Mouse (Mus musculus) adrenal gland, postnatal 36 days (tissue): ENCODE measurements around the gene Eif4e. TPM values are rescaled to one million over a fixed set of nuclear protein-coding genes. Genes with fewer than 3 reads are reported as not detected.
A peak's percentile ranks its signal among the peaks of the same experiment; 100 is the strongest.

Source experiments
- DNase-seq, 2 experiments: peaks; one replicate each; pipeline ENCODE4 v3.0.0; 2021; ENCODE audit warnings: mixed read lengths in 1 of 2
- long read RNA-seq, 2 experiments: library from polyadenylated mRNA; stranded (forward); transcript quantifications; one replicate each; pipeline ENCODE4 v2.0.0; 2021; ENCODE audit warnings: borderline sequencing depth in 2 of 2
- total RNA-seq, 2 experiments: library from RNA; stranded (reverse); gene quantifications; 2 replicates each; pipeline ENCODE4 v1.2.3; 2021

Eif4e gene
- total RNA-seq: 100 to 1,000 TPM; 193 to 194 TPM
- long read RNA-seq, experiment 1, transcript Eif4e-204 (7 exons, 1,421 nt): major isoform, 136 of 149 reads
- long read RNA-seq, experiment 1, partial matches to known transcripts: 10 of 149 reads
- long read RNA-seq, experiment 1, other reads (novel, unspliced or antisense): 1 of 149 reads
- long read RNA-seq, experiment 2, transcript Eif4e-204 (7 exons, 1,421 nt): major isoform, 44 of 46 reads
- long read RNA-seq, experiment 2, partial matches to known transcripts: 0 of 46 reads
- long read RNA-seq, experiment 2, other reads (novel, unspliced or antisense): 1 of 46 reads

DNA sequence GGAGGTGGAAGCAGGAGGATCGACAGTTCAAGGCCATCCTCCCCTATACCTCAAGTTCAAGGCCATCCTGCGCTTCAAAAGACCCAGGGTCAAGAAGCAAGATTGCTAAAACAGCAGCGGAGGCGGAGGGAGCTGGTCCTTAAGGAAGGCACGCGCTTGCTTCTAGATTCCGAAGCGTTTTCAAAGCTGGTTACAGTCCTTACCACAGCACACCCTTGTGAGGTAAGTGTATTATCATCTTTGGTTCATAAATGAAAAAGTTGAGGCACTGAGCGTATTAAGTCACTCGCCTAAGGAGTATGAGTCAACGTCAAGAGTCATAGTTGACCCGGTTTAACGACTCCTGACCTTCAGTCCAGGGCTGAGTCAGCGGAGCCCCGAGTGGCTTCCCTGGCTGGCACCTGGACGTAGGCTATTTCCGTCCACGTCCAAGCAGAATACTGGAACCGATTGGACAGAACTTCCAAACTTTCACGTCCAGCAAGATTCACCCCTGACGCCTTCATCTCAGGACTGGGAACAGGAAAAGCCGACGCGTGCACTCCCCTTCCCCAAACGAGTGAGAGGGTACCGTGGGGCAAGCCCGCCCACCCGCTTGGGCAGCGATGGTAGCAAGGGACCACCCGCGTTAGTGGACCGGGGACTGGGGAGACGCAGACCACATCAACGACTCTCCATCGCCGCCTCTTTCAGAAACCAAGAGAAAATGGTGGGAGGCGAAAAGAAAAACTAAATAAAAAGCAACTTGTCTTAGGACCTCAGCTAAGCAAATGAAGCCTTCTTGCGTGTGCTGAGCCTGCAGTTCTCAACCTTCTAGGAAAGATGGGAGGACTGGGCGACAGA is at the start of gene Eif4e:
Gene Eif4e (plus strand): TSS at position 107 of the 843 bp plus-strand sequence.
- DNase-seq: peak; percentile 87 to 88

DNA sequence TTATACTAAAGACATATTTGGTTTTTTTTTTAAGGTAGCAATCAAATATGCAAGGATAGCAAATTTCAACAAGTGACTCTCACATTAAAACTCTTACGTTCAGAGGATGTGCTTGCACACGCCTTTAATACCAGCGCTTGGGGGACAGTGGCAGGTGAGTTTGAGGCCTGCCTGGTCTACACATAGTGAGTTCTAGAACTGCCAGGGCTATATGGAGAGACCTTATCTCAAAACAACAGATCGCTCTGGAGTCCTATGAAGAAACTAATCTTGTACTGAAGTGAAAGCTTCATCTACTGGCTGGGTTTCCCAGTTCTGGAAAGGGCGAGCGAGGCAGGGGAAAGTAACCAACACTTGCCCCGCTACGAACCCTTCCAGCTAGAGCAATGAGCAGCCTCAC is 46.5 kb upstream of the Eif4e start:
- DNase-seq: no peak

DNA sequence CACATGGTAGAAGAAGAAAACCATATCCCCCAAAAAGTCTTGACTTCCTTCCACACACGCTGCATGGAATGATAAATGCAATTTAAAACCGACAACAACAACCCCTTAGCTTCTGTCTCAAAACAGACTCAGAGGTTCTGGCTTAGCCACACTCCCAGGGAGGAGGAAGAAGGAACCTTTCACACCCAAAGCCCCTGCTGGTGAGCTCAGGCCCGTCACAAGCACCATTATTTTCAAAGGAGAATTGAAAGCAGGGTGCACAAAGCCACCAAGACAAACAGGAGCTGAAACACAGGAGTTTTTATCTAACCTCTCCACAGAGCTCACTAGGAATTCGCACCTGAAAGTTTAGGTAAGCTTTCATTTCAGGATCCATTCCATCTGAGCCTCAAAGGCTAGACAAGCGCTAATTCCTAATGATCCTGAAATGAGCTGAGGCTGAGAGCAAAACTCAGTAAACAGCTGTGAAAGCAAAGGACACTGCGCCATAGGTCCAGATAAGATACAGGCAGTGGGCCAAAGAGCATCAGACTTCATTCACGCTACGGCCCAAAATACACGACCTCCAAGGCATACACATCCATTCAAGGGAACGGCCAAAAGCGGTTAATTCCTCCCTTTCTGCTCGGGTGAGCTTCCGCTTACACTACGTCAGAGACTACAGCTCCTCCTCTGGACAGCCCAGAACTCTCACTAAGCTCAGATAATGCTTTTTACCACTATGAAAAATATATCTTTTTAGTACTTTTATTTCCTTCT is 44.3 kb upstream of the Eif4e start:
- DNase-seq: peak; percentile 13 to 17

DNA sequence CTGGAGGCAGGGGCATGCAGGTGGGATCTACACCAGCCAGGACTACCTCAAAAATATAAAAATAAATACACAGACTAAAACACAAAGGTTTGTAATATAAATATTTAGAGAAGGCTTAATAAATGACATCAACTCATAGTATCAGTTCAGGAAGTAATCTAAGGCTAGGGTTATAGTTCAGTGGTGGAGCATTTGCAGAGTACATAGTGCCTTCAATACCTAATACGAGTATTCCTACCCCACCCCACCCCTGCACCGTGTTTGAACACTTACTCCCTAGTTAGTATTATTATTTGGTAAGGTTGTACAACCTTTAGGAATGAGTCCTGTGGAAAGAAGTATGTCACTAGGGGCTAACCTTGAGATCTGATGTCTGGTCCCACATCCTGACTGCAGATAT is 42.7 kb upstream of the Eif4e start:
- DNase-seq: no peak

DNA sequence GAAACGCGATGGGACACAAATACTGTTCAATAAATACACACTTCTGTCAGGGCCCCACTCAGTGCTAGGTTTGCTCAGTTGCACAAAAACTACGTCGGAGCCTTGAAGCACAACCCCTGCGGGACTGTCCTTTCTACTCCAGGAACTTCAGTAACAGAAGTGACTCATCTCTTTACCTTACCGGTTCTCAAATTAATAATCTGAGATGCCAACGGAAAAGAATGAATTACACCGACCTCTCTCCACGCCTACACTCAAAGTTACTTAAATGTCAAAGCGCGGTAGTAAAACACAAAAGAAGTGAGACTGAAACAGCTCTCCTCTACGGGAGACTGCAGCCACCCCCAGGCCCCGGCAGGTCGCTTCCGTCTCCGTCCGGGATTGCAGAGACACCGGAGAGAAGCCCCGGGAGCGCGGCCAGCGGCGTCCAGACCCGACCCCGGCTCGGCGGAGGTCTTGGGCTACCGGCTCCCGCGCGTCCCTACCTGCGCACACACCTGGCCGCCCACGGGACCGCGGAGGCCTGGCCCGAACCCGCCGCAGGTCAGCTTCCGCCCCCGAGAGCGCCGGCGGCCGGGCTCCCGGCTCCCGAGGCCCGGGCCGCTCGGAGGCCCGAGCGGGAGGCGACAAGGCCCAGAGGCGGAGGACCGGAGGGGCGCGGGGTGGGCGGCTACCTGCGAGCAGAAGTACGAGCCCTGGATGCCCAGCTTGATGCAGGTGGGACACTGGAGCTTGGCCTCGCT is 37.2 kb upstream of the Eif4e start:
- DNase-seq: peak; percentile 17 to 25

DNA sequence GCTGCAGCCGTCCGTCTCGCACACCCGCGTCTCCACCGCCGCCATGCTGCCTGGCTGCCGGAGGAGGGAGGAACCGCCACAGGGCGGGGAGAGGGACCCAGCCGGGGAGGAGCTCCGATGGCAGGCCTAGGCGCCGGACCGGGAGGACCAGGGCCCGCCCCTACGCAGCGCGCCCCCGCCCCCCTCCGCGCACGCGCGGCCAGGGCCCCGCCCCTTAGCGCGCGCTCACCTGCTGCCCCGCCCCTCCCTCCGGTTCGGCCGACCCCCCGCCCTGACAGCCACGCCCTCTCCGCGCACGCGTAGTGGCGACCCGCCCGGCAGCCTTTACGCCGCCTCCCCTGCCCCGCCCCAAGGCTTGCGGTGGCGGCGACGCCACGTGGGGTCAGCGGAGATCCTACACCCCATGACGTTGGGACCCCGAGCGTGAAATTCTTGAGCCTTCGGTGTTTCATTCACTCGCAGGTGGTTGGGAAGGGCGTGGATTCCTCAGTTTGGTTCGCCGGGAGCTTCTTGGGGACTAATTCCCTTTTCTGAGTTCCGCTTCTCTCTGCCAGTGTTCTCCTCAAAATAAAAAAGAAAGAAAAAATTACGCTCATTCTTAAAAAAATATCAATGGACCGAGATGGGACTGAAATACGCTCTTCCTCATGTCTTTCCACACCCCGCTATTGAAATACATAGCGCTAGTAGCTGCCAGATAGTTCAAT is 36.5 kb upstream of the Eif4e start, which contains the start of gene Metap1:
Gene Metap1 (minus strand): TSS at position 189 of the 707 bp plus-strand sequence.
- DNase-seq: peak; percentile 99 to 100

DNA sequence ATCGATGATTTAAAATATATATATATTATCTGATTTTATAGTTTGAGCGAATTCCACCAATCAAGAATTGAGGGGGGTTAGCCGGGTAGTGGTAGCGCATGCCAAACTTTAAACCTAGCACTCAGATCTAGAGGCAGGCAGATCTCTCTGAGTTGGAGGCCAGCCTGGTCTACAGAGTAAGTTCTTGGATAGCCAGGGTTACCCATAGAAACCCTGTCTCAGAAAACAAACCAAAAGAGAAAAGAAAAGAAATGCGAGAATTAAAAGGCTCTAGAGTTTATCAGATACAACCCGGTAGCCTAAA is 36.0 kb upstream of the Eif4e start:
- no peak for DNase-seq

DNA sequence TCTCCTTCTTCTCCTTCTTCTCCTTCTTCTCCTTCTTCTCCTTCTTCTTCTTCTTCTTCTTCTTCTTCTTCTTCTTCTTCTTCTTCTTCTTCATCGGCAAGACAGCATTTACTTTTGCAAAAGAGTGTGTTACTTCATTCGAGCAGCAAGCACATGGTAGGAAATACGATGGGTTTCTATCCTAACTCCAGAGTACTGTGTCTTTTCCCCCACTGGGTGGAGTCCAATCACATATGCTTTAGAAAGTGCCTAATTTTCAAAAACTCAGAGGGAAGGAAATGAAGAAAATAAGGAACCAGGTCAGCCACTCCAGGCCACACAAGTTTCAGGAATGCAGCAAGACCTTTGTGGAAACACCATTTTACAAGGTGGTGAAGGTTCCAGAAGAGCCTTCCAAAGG is 32.3 kb upstream of the Eif4e start:
- no peak for DNase-seq

DNA sequence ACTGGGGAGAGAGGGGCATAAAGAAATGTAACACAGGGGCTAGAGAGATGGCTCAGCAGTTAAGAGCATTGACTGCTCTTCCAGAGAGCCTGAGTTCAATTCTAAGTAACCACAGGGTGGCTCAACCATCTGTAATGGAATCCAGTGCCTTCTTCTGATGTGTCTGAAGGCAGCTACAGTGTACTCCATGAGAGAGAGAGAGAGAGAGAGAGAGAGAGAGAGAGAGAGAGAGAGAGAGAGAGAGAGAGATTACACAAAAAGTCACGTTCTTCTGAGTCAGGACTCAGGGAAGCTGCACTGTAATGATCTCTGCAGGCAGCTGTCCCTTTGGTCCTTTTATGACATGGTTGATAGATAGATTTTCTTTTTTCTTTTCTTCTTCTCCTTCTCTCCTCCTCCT is 31.4 kb upstream of the Eif4e start:
- no peak for DNase-seq

DNA sequence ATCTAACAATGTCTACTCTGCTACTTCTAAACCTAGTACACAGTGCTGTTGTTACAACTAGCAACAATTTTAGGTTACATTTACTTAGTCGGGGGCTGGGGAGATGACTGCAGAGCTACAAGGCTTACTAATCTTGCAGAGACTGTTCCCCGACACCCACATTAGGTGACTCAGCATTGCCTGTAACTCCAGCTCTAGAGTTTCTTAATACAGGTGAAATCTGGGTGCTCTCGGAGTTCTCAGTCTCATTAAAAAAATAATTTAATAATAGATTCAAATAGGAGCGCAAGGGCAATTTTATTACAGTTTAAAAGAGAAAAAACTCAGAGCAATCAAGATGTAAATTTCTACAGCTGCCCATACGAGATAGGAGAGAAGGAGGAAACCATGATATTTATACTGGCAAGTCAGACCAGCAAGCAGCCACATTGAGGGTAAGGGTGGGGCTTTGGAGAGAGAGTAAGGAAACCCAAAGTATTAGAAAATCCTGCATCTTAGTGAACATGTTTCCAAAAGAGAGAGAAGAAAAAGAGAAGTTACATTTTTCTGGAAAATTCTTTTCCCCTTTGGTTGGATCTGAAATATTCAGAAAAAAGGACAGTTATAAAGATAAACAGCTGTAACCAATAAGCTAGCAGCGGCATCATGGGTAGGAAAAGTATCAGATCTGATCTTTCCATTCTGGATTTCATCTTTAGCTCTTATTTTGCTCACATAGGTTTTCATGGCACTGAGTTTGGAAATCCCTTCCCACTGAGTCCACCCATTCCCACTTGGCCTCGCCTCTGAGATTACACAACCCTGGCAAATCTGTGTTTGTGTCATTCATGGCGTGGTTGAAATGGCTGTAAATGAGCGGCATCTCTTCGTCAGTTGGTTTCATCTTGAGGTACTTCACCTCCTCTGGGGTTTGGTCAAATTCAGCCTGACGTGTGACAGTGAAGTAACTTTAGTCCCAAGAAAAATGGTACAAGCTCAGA is 30.5 kb upstream of the Eif4e start:
- DNase-seq: no peak

DNA sequence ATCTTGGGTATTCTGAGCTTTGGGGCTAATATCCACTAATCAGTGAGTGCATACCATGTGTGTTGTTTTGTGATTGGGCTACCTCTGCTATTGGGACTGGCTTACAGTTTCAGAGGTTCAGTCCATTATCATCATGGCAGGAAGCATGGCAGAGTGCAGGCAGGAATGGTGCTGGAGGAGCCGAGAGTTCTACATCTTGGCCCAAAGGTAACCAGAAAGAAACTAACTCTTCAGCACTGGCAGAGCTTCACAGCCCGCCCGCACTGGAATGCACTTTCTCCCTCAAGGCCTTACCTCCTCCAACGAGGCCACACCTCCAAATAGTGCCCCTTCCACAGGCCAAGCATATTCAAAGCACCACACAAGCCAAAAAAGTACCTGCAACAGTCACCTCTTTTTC is 27.2 kb upstream of the Eif4e start:
- DNase-seq: no peak

DNA sequence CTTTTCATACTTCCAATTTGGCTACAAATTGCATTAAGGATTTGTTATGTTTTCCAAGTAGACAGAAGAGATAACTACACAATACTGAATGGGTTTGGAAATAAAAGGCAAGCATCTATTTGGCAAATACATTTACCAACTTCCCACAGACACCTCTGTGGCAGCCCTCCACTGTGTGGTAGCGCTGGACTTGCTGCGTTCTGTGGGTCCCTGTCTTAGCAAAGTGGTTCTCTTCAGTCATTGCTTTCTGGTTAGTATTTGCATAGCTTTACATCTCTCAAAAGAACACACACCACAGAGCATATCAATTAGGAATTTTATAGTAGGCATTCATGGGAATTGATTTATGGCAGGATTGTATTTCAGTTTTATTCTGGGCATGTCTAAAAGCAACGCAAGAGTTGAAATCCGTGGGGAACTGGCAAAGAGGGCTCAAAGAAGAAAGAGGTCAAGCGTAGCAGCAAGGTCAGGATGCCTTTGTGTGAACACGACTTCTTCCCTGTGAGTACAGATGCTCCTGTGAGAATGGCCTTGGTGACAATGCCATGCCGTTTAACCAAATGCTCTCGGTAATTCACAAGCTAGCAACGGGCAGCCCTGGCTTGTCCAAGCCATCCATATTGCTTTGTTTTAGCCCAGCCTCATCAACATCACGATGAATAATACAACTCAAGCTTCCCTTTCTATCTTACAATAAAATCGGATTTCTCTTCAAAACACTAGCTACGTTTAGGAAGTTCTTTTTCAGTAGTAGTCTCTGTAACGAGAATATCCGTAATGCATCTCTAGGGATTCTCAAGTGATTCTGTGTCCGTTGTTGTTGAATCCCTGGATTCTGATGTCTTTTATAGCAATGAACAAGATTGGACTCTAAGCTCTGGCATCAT is 25.9 kb upstream of the Eif4e start:
- no peak for DNase-seq

DNA sequence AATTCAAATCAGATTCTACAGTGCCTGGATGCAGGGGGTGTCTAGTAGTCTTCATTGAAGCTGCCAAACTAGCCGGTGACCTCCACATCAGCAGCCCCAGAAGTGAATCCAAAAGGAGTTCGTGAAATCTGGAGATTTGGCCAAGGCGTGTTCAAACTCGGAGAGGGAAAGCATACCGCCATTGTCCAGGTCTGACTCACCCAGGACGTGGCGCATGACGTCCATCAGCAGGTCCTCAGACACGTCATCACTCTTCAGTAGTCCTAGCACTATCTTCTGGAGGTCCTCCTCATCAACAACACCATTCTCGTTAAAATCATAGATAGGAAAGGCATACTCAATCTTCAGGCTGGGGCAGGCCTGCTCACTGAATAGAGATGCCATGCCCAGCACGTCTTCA is 22.2 kb upstream of the Eif4e start:
- DNase-seq: no peak

DNA sequence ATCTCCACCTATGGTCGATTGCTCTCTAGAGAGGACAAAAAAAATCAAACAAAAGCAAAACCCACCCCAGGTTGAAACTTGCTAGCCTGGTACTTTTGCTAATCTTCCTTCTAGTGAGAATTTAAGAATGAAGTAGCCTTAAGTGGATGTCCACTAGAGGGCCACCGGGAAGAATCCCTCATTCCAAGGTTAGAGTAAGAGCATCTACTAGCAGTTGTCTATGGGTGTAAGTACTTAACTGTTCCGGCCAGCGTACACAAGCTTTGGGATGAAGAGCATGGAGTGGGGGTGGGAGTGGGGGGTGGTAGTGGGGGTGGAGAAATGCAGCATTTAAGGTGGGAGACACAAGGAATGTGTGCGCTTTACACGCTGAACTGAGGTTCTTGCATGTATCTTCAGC is 19.2 kb upstream of the Eif4e start:
- peak; percentile 51 to 60 for DNase-seq

DNA sequence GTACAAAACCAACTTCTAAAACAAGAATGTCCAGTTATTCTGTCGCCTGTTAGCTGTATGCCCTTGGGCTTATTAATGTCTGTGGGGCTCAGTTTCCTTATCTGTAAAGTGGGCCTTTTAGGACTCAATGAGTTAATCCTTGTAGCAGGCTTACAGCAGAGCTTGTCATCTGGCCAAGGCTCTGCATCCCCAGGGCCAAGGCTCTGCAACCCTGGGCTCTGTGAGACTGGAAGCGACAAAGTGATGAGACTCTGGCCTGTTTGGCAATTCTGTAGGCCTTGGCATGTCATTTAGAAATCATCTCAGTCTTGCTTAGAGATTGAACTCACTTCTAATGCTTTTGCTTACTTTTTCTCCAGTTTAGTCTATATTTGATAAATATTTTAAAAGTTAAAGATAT is 16.4 kb upstream of the Eif4e start:
- DNase-seq: peak; percentile 34 to 65

DNA sequence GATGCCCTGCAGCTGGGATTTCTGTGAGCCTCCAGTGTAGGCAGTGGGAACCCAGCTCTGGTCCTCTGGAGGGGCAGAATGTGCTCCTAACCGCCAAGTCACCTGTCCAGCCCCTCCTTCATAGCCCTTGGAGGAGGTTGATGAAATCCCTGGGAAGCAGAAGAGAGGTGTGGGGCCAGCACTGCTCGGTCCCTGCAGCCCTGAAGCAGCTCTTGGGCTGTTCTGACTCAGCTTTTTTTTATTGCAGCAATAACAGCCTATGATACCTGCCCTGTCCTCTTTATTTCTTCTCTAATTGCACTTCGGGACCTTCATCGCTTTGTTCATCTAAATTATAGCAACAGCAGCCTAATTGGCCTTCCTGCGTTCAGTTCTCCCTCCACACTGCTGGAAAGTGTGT is 15.5 kb upstream of the Eif4e start:
- no peak for DNase-seq

DNA sequence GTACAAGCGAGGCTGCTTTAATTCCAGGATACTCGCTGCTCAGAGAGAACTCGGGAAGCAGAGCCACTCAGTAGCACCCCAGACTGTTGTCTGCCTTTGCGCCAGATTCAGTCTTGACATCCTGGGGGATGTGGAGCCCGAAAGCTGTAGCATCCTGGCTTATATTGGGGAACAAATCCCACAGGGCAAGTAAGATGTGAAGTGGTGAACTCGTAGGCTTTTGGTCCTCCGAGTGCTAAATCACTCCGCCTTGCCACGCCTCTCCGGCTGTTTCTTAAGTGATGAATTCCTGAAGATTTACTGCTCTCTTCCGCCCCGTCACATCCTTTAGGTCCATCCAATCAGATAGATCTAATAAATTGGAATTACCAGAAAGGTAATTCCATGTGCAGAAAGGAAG is 12.7 kb upstream of the Eif4e start:
- DNase-seq: no peak

DNA sequence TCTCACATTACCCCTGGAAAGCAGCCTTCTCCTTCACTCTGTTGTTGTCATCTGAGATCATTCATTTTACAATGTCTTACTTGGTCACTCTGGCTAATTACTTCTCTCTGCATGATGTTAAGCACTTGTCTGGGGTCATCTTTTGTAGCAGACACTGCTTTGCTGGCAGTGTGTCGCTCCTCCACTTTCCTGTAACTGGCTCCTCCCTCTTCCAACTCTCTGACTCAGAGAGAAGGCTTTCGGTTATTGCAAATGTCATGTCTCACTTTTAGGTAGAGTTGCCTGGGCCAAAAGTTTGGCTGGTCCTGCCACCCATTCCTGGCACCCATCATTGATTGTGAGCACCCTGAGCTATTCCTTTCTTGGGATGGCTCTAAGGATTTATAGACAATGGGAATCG is 11.2 kb upstream of the Eif4e start:
- DNase-seq: no peak

DNA sequence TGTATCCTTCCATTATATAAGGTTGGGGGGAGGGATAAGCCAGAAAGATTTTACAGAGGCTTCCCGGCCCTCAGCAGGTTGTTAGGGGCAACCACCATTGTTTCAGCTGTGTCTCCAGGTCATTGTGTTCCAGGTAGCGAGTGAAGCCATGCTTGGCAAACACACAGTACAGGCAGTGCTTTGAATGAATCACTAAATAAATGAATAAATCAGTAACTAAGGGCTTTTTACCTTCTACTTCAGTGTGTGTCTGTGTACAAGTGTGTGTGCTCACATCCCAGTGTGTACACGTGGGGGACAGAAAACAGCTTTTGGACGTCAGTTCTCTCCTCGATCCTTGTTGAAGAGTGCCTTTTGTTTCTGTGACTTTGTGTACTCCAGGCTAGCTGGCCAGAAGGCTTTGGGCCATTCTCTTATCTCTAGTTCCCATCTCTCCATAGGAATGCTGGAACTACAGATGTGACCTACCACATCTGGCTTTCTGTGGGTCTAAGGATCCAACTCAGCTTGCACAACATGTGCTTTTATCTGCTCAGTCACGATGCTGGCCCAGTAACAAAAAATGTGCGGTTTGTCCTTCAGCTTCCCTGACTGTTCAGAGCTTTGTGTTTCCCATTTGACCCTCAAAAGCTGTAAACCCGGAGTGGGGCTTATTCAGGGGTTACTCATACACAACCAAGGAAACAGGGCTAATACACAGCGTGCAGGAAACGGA is 10.2 kb upstream of the Eif4e start:
- peak; percentile 67 to 81 for DNase-seq
